Mouse (Mus musculus) embryonic stem cell, embryonic (primary cell): Measurements from ENCODE around the gene Kif22.

Experiments used
- CTCF ChIA-PET, 4 experiments: fragments of 300-600 bp in 2 of 4; fragments of 350-600 bp in 2 of 4; sonication (Branson Sonifier 250); formaldehyde crosslinking; loops; one replicate each; lab custom pipeline; 2022; ENCODE audit warnings: inconsistent platforms in 2 of 4; lab: Charles Lee
- POLR2A ChIA-PET, 4 experiments: fragments of 300-600 bp in 2 of 4; fragments of 350-600 bp in 2 of 4; sonication (Branson Sonifier 250); formaldehyde crosslinking; loops; one replicate each; lab custom pipeline; 2022; ENCODE audit warnings: antibody characterized with exemption in 4 of 4, inconsistent platforms in 1 of 4; lab: Charles Lee

Gene Kif22

DNA sequence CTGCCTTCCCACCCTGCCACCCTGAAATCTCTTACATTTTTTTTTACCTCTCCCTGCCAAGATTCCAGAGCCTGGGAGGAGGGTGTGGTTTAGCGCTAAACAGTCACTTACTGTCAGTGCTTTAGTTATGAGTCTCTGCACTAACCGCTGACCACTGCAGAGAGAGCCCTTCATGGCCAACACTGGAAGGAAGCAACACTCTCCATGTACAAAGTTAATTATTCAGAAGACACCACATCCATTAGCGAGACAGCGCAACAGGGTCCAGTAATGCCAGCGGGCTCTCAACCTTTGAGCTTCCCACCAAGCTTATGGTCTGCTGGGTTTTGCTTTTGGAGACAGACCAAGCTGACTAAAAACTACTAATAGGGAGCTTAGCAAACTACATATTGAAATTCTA lies 33.9 kb upstream of the Kif22 start:
- ChIA-PET CTCF (interaction anchor here in 2 of 4 experiments (0.9 to 1.3 kb wide), 2 partner anchors 28 to 296 kb away, joined by 3 to 4 read pairs; no protein-coding TSS in a partner anchor), POLR2A (interaction anchor here in 3 of 4 experiments (0.9 to 1.5 kb wide), 4 partner anchors 9 to 34 kb away, joined by 3 read pairs; partner anchors contain the start of gene Kif22 (in 1 of the 3))

DNA sequence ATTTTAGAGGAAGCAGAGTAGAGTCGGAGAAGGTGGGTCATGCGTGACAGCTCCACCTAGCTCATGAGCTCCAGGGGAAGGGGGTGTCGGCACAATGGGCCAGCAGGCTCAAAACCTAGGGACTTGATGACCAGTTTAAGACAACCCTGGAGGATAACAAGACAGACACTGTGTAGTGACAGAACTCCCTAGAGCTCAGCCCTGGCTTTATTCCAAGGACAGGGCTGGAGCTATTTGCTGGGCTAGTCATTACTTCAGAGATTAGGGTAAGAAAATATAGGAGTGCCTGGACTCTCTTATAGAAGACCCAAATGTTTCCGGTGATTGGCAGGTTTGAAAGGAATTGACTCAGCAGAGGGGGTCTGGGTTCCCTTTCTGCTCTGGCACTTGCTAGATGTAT lies 30.9 kb upstream of the Kif22 start:
- ChIA-PET CTCF (no interaction called here), POLR2A (interaction anchor here in 1 of 4 experiments (1.1 kb wide), 1 partner anchor 12 kb away, joined by 3 read pairs; no protein-coding TSS in a partner anchor)

DNA sequence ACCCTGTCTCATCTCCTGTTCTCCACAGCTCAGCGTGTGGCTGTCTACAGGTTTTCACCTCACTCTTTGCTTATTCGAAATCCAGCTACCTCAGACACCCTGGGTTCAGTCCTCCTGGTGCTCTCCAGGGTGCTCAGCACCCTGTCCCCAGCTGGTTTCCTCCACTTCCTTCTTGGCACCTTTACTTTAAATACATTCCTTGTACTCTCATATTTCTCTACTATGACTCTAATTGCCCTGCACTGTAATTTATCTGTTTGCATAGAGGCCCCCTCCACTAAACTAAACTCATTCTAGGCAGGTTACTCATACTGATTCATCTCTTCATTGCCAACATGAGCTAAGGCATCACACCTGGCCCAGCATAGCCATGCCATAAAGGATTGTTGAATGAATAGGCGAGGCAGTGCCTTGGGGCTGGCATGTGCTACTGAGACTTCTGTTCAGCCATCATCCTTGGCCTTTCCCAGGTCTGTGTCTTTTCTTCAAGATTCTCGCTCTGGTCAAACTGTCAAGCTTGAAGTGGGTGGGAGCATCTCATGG lies 28.7 kb upstream of the Kif22 start:
- CTCF ChIA-PET, result interaction anchor here in 2 of 4 experiments (0.9 to 1.4 kb wide), 2 partner anchors 54 to 251 kb away, joined by 3 to 4 read pairs; partner anchors contain the start of gene Pagr1a (in 1 of the 2)
- POLR2A ChIA-PET, result interaction anchor here in 3 of 4 experiments (0.6 to 1.2 kb wide), 5 partner anchors 12 to 223 kb away, joined by 3 to 4 read pairs (median 3); no protein-coding TSS in a partner anchor

DNA sequence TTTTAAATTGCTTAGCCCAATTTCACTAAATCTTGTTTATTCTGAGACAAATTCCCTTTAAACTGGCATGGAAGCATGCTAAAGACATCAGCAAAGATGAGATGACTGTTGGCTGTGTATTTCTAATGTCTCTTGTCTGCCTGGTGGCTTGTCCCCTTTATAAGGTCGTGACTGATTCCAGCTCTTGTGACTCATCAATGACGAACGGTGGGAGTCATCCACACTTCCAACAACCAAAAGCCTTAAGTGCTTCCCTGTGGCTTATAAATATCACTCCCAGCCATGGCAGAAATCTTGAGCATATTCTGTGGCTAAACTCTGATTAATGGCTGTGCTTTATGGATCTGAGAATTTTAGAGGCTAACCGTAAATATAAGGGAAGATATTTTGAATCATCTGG lies 24.0 kb upstream of the Kif22 start:
- ChIA-PET POLR2A (interaction anchor here in 1 of 4 experiments (0.6 kb wide), 1 partner anchor 404 kb away, joined by 4 read pairs; no protein-coding TSS in a partner anchor), CTCF (interaction anchor here in 1 of 4 experiments (0.9 kb wide), 1 partner anchor 37 kb away, joined by 3 read pairs; no protein-coding TSS in a partner anchor)

DNA sequence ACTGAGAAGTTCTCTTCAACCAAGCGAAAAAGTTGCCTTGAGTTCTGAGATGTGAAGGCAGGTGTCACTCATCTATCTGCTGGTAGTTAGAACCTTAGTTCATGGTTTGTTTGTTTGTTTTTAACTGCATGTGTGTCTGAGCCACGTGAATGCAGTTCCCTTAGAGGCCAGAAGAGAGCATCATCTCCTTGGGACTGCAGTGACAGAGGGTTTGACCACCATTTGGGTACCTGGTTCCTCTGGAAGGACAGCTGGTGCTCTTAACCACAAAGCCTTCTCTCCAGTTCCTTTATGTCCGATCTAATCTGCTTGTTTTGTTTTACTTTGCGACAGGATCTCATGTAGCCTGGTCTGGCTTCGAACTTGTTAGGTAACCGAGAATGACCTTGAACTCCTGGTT lies 23.3 kb upstream of the Kif22 start:
- CTCF ChIA-PET, result interaction anchor here in 3 of 4 experiments (0.5 to 0.9 kb wide), 4 partner anchors 38 to 127 kb away, joined by 3 to 4 read pairs (median 4); no protein-coding TSS in a partner anchor

DNA sequence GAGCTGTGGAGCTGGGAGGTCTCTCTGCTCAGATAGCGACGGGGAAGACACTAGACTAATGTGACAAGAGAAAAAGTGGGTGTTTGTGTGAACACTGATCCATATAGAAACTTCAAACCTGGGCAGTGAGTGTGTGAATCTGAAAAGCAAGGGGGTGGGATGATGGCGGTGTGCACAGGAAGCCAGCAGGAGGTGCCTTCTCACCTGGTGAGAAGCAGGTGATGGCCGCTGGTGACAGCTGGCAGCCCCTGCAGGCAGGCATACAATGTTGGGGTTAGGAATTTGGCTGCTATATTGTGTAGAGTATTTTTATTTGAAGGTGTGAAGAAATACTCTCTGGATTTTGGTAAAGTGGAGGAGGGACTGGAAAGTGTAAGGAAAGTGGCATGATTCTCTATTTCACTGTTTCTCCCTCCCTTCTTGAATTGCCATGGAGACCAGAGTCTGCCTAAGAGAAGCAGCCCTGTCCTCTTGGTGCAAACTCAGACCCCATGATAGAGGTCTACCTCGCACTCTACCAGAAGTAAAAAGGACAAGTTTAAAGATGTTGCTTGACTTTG lies 12.8 kb upstream of the Kif22 start:
- POLR2A ChIA-PET, result interaction anchor here in 1 of 4 experiments (1.5 kb wide), 1 partner anchor 13 kb away, joined by 5 read pairs; no protein-coding TSS in a partner anchor

More for the DNA sequence above, 23.3 kb upstream of the Kif22 start:
- POLR2A ChIA-PET, result interaction anchor here in 1 of 4 experiments (0.6 kb wide), 1 partner anchor 405 kb away, joined by 4 read pairs; no protein-coding TSS in a partner anchor

DNA sequence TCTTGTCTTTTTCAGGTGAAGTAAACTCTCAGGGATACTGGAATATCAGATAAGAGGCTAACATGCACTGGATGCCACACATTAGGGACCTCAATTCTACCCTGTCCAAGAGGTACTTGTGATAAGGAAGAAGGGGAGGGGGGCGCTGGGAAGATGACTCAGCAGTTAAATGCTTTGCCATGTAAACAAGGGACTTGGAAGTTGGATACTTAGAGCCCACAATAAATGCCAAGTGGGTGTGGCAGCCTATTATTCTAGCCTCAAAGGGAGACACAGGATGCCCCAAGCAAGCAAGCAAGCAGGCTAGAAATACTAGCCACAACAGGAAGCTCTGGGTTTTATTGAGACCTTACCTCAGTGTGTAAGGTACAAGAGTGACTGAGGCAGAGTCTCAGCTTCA lies 11.0 kb downstream of the Kif22 start:
- ChIA-PET CTCF (interaction anchor here in 2 of 4 experiments (1.0 to 1.6 kb wide), 2 partner anchors 14 kb away, joined by 3 to 6 read pairs; partner anchors contain the start of genes Pagr1a (in 2 of the 2) and Pagr1b (in 1 of the 2)), POLR2A (interaction anchor here in 2 of 4 experiments (0.7 to 8.4 kb wide), 9 partner anchors 9 to 220 kb away, joined by 3 to 69 read pairs (median 6); partner anchors contain the start of genes Gm42742 (in 2 of the 2), Kif22 (in 2 of the 2), Pagr1a (in 2 of the 2) and Prrt2 (in 2 of the 2))

More for the DNA sequence above, 12.8 kb upstream of the Kif22 start:
- CTCF ChIA-PET, result no interaction called here

DNA sequence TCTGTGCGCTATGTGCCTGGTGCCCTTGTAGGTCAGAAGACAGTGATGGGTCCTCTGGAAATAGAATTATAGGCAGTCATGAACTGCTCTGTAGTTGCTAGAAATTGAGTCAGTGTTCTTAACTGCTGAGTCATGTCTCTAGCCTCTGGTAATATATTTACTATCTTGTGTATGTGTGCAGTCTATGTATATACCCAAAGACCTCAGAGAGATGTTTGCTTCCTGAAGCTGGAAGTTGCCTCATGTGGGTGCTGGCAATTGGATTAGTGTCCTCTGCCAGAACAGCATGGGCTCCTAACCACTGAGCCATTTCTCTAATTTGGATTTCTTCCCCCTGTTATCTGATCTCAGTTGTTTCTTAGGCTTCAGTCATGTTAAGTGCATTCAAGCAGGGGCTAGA lies 12.1 kb downstream of the Kif22 start:
- POLR2A ChIA-PET, result interaction anchor here in 2 of 4 experiments (1.2 to 8.4 kb wide), 6 partner anchors 9 to 16 kb away, joined by 3 to 69 read pairs (median 8); partner anchors contain the start of genes Kif22 (in 2 of the 2), Gm42742 (in 1 of the 2), Mvp (in 1 of the 2) and Pagr1a (in 1 of the 2)

DNA sequence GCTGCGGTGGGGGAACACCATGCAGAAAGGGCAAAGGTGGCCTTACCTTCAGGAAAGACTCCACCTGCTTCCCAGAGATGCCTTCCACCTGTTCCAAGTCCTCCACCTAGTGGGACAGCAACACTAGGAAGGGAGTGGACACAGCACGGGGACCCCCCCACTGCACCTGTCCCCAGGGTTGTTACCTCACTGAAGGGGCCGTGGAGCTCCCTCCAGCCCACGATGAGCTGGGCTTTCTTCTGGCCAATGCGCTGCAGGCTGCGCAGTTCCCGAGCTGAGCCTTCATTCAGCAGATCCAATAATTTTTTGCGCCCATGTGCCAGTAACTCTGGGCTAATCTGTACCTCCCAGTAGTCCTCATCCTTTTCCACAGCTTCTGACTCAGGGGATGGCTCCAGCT lies 14.4 kb downstream of the Kif22 start:
- POLR2A ChIA-PET, result interaction anchor here (0.6 to 8.4 kb wide), 60 partner anchors 8 to 749 kb away, joined by 3 to 280 read pairs (median 4); partner anchors contain the start of genes Pagr1a (in 4 of the 4), Pagr1b (in 4 of the 4), Kif22 (in 3 of the 4) and Mvp (in 3 of the 4)
- CTCF ChIA-PET, result interaction anchor here in 3 of 4 experiments (0.6 to 4.5 kb wide), 11 partner anchors 11 to 90 kb away, joined by 3 to 44 read pairs (median 5); partner anchors contain the start of genes Pagr1a (in 3 of the 3), Pagr1b (in 3 of the 3) and Kif22 (in 1 of the 3)

More for the DNA sequence above, 12.1 kb downstream of the Kif22 start:
- CTCF ChIA-PET, result no interaction called here

DNA sequence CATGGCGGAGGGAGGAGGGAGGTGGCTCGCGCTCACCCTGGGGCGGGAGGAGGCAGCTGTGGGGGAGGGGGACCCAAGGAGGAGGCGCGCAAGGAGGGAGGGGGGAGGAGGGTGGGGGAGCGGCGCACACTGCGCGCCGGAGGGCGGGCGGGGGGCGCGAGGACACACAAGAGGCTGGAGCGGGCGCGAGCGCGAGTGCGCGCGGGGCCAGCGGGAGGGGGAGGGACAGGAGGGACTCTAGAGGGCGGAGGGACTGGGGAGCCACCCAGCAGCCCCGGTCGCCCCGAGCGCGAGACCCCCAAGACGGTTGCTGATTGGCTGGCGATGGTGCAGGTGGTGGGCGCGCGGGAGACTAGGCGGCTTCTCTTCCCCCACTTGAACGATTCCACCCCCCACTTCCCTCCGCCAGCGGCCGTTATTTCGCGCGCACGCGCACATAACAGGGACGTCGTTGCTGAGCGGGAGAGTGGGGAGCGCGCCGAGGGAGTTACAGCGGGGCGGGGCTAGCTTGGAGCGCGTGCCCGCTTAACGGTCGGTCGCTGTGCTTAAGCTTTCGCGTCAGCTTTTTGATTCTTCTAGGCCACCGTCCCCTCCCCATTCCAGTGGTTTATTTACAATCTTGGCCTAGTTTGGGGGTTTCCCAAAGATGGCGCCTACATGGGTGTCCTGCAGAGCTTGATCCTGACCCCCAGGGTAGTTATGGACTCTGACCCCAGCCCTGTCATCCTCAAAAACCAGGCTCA lies 15.1 kb downstream of the Kif22 start, which contains the start of gene Maz:
TSS of gene Maz (minus strand) at position 54 of the 743 bp plus-strand sequence.
- CTCF ChIA-PET, result interaction anchor here (0.5 to 4.5 kb wide), 17 partner anchors 10 to 640 kb away, joined by 3 to 44 read pairs (median 5); partner anchors contain the start of genes Pagr1a (in 4 of the 4), Pagr1b (in 3 of the 4) and Kif22 (in 1 of the 4)
- POLR2A ChIA-PET, result interaction anchor here (0.5 to 8.4 kb wide), 95 partner anchors 9 to 750 kb away, joined by 3 to 280 read pairs (median 4); partner anchors contain the start of genes Pagr1a (in 4 of the 4), Pagr1b (in 4 of the 4), Kif22 (in 3 of the 4) and Mvp (in 3 of the 4)

DNA sequence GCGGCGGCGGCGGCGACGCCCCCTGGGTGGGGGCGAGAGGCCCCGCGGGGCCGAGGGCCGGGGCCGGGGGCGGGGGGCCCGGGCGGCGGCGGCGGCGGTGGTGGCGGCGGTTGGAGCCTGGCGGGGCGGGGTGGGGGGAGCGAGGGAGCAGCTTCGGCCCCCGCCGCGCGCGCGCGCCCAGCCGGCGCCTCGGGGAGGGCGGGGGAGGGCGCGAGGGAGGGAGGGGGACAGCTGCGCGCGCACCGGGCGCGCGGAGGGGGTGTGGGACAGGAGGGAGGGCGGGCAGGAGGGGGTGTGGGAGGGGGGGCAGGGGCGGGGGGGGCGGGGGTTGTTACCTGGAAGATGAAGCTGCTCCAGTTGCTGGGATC lies 15.7 kb downstream of the Kif22 start:
- ChIA-PET POLR2A (interaction anchor here (0.5 to 8.4 kb wide), 82 partner anchors 9 to 1699 kb away, joined by 3 to 280 read pairs (median 4); partner anchors contain the start of genes Mvp (in 4 of the 4), Pagr1a (in 4 of the 4), Pagr1b (in 4 of the 4) and Ino80e (in 3 of the 4)), CTCF (interaction anchor here (0.5 to 4.5 kb wide), 11 partner anchors 10 to 639 kb away, joined by 3 to 44 read pairs (median 6); partner anchors contain the start of genes Pagr1a (in 4 of the 4), Pagr1b (in 3 of the 4), Kif22 (in 1 of the 4) and Zfp747 (in 1 of the 4))

DNA sequence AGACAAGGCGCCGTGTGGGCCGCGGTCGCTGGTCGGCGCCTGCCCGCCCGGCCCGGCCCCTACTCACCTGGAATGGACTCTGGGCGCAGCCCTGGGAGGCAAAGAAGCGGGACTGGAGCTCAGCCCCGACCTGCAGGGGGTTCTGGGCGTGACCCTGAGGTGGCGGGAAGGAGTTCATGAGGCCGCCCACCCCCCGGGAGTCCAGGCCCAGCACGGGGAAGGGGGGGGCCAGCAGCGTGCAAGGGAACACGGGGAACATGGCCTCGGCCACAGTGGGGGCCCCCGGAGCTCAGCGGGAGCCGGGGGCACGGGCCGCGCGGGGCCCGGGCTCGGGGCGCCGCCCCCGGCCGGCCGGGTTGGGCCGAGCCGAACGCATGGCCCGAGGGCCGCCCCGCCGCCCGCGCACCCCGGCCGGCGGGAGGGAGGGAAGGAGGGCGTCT lies 16.1 kb downstream of the Kif22 start:
- POLR2A ChIA-PET, result interaction anchor here (0.5 to 8.4 kb wide), 59 partner anchors 9 to 1700 kb away, joined by 3 to 280 read pairs (median 5); partner anchors contain the start of genes Pagr1a (in 4 of the 4), Pagr1b (in 4 of the 4), Ino80e (in 3 of the 4) and Kif22 (in 3 of the 4)
- CTCF ChIA-PET, result interaction anchor here (0.6 to 4.5 kb wide), 6 partner anchors 9 to 350 kb away, joined by 4 to 44 read pairs (median 7); partner anchors contain the start of genes Pagr1a (in 4 of the 4), Pagr1b (in 3 of the 4), Kif22 (in 1 of the 4) and Zfp747 (in 1 of the 4)

DNA sequence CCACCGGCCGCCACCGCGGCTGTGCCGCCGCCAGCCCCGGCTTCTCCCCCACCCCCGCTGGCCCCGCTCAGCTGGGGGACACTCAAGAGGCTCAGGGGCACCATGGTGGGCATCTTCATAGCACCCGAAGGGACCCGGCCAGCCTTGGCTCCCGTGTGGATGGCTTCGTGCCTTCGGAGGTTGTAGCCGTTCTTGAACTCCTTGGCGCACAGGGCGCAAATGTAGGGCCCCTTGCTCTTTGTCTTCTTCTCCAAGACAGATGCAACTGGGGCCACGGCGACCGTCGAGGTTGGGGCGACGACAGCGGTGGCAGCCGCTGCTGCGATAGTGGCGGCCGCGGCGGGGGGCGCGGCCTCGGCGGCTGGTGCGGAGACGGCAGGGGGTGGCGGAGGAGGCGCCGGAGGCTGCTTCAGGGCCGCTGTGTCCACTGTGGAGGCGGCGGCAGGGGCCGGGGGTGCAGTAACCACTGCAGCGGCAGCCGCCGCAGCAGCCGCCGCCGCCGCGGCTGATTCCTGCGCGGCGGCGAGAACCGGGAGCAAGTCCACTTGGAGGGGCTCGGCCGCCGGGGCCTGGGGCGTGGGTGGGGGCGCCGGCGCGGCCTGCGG lies 16.6 kb downstream of the Kif22 start:
- ChIA-PET POLR2A (interaction anchor here (0.5 to 8.4 kb wide), 44 partner anchors 8 to 523 kb away, joined by 3 to 280 read pairs (median 6); partner anchors contain the start of genes Pagr1a (in 4 of the 4), Pagr1b (in 4 of the 4), Kif22 (in 3 of the 4) and Mvp (in 3 of the 4)), CTCF (interaction anchor here (0.6 to 4.5 kb wide), 5 partner anchors 9 to 208 kb away, joined by 3 to 44 read pairs (median 7); partner anchors contain the start of genes Pagr1a (in 4 of the 4) and Pagr1b (in 3 of the 4))

DNA sequence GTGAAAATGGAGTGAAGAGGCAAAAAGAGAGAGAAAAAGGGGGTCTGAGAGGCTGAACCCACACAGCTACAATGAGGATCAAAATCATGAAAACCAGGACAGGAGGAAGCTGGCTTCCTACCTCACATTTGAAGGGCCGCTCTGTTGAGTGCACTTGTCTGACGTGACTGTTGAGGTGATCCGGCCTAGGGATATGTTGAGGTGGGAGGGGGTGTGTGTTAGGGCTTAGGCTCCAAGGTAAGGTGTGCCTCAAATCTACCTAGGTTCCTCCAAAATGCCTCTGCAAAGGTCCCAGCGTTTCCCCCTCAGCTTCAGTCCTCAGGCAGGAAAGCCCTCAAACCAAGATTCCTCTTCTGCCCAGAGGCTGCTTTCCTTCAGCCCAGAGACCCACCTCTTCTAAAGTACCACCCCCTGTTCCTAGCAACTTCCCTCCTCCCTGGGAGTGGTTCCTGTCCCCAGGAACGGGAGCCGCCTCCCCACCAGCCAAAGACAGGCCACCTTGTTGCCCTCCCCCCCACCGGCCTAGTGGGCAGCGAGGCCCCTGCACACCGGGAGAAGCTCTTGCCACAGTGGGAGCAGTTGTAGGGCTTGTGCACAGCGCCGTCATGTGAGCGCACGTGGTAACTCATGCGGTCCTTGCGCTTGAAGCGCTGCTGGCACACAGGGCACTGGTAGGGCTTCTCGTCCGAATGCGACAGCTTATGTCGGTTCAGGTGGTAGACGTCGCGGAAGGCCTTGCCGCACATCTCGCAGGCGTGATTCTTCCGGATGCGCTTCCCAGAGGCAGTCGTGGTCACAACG lies 17.3 kb downstream of the Kif22 start:
- ChIA-PET CTCF (interaction anchor here (0.6 to 4.5 kb wide), 7 partner anchors 8 to 209 kb away, joined by 3 to 44 read pairs (median 7); partner anchors contain the start of genes Pagr1a (in 4 of the 4) and Pagr1b (in 3 of the 4)), POLR2A (interaction anchor here (0.5 to 7.5 kb wide), 45 partner anchors 8 to 631 kb away, joined by 3 to 280 read pairs (median 5); partner anchors contain the start of genes Pagr1a (in 4 of the 4), Pagr1b (in 4 of the 4), Fam57b (in 3 of the 4) and Kif22 (in 3 of the 4))
